Mouse (Mus musculus) gastrocnemius, adult 8-10 months (tissue): Measurements from ENCODE around the gene Trappc3. TPM values are rescaled to one million over a fixed set of nuclear protein-coding genes. Genes with fewer than 3 reads are reported as not detected.

Source experiments
- DNase-seq, 2 experiments: peaks; one replicate each; pipeline ENCODE4 v3.0.0; 2022; ENCODE audit warnings: low spot score in 2 of 2
- total RNA-seq, 4 experiments: library from RNA; stranded (reverse); gene quantifications; 2 replicates each; pipeline ENCODE4 v1.2.4; 2022

Gene Trappc3
- total RNA-seq, 4 experiments from 2014 or later = 19.7 to 23.2 (median 22.3) TPM

DNA sequence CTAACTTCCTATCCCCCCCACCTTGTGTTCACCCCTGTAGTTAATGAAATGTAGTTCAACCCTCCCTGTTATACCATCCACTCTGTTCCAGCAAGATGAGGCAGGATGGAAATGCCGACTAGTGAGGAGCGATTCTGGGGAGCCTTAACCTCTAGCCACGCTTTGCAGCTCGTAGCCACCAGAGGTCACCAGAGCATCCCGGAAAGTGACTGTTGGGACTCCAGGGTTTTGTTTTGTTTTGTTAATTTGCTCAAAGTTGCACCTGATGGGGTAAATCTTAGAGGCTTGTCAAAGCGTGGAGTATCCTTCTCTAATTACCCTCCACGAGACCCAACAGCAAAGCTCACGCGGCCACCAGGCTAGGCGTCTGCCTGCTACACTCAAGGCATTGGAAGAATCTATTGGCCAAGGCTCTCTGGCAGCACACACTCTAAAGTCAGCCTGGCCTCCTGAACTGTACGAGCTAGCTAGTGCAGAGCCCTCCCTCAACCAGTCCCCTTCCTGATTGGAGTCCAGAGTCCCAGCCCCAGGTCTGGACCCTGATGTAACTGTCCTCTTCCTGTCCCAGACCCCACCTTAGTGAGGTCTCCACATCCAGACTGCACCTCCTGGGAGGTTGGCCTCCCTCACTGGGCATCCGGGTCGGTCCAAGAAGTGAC, 15.9 kb downstream of the Trappc3 start:
- peak in 1 of 2 experiments; percentile 33 for DNase-seq

DNA sequence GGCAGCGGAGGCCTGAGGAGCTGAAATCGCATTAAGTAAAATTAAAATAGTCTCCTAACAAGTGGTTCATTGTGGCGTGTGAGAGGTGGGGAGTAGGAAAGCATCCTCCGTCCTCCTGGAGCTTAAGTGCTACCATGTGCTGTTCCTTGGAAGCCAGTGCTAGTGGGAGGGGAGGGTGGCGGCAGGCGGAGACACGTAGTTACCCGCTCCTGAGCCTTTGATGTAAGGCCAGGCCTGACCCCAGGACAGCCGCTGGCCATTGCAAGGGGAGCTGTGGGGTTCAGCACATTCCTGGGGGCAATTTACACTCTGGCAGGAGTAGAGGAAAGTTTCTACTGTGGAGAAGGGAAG, 16.4 kb downstream of the Trappc3 start:
- DNase-seq = no peak

DNA sequence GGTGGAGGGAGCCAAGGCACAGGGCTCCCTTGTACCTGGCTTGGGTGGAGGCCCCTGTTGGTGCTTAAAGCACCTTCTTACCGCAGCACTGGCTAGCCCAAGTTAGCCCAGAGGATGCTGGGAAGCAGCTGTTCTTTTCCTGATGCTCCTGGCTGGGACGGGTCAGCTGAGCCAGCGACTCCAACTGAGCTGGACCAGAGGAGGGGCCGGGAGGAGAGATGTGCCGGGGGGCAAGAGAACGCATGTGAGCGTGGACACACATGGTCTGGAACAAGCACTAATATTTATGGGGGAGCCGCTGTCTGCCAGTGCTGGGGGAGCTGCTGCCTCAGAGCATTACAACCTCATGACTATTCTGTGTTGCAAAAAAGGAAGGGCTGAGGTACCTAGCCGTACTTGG, 16.8 kb downstream of the Trappc3 start:
- DNase-seq = no peak

DNA sequence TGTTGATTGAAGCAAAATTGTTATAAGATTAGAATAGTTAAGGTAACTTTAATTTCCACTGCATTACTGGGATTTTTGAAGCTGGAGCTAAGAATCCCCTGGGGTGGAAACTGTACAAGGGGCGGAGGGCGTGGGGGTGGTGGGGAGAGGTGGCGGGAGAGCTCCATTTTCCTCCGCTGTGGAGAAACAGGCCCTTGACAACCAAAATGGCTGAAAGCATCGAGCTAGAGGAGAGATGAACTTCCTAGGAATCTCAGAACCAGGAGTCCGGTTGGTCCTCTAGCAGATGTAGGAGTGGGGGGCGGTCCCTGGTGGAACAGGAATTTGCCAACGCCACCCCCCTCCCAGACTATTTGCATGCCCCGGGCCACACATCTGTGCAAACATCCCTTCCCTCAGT, 19.6 kb downstream of the Trappc3 start:
- no peak for DNase-seq

DNA sequence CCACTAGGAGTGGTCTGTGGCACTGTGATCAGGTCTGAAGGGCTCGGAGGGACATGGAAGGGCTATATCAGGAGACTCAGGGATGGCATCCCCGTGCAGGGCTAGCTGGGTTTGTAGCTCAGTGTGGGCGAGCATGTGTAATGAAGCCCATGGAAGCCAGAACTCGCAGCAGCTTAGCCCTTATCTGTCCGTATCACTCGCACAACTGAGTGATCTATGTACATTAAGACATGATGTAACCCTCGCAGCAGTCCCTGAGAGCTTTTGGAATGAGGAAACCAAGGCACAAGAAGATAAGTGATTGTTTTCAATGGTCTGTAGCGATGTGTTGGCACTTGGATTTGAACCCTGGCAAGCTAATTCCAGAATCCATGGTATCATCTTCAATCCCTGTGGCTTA, 21.5 kb downstream of the Trappc3 start:
- no peak for DNase-seq

DNA sequence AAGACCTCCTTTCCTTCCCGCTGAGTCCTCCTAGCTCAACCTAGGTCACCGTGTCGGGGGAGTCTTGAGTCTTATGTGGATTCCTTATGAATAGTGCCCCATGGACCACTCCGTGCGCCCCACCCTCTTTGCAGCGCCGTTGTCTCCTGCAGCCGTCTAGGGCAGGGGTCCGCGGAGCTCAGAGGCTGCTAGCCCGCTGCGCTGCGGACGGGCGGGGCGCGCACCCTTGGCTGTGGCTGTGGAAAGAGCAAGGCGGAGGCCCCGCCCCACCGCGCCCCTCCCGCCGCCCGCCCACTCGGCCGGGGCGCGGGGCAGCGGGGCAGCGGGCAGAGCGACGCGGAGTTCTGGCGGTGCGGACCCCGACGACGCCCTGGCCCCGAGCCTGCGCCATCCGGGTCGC, 24.4 kb downstream of the Trappc3 start, which contains the start of gene Col8a2:
Gene Col8a2, plus strand, starts transcription at position 302 of the 400 bp plus-strand sequence.
- DNase-seq = no peak

DNA sequence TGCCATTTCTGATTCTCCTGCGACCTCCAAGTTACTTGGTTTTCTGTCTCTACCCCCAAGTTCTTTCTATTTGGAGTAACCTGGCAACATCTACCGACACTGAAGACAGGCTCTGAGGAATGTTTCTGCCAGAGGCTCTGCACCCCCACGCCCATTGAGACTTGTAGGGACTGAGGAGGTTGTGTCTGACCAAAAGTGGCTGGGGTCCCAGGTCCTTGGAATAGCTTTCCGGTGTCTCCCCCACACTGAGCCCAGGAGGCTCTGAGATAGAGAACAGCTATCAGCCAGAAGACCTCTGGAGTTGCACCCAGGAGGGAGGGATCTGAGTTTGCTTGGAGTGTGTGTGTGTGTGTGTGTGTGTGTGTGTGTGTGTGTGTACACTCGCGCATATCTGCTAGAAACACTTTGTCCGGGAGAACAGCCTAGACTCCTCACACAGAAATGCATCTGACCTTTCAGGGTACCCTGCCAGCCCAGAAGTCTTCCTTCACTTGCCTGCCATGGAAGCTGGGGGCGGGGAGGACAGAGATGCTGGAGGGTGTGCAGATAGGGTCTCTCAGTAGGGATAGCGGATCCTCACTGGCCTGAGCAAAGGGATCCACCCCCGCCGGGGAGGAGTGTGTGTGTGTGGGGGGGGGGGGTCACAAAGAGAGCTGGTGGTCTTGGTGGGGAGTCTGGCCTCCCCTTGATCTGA, 25.3 kb downstream of the Trappc3 start:
- DNase-seq = no peak

DNA sequence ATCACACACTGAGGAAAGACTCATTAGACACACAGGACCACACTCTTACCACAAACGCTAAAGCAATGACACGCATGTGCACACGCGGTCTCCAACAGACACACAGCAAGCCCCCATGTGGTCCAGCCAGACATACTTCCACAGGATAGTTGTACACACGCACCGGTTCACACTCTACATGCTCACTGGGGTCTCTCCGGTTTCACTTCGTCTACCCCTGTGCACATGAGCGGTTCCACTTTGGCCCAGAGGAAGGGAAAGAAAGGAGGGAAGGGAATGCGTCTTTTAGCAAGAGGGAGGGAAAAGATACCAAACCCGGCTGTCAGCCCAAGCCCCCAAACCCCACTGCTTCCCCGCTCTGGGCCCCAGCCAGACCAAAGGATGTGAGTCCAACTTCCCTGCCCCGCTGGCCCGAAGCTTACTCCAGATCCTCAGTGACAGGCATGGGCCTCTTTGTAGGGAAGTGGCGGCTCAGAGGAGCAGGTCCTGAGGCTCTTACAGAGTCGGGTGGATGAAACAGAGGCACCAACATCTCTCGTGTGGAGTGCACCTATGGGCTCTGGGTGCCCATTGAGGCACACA, 26.1 kb downstream of the Trappc3 start:
- no peak for DNase-seq

DNA sequence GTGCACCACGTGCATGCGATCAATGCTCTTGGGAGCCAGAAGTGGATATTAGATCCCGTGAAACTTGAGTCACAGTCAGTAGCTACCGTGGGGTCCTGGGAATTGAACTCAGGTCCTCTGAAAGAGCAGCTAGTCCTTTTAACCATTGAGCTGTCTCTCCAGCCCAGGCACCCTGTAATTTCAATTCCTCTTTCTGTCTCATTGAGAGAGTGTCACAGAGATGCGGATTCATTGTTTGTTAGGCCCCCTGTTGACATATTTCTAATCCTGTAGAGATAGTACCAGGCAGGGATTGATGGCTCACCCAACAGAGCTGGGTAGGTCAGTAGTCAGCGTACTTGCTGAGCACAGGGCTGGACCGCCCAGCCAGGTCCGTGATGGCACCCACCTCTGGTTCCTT, 28.2 kb downstream of the Trappc3 start:
- no peak for DNase-seq

DNA sequence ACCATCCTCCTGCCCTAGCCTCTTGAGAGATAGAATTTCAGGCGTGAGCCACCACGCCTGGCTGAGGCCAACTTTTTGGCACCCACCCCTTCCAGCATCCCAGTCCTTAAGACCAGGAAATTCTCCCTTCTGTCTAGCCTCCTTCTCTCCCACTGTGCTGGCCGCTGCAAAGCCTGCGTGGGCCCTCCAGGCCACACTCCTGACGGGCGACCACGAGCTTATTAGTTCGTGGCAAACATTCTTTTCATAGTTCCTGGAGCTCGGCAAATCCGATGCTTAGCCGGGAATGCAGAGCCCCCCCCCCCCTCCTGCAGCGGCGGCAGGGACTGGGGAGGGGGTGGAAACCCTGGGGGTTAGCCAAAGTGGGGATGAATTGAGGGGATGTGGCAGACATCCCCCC, 29.1 kb downstream of the Trappc3 start:
- DNase-seq = no peak

DNA sequence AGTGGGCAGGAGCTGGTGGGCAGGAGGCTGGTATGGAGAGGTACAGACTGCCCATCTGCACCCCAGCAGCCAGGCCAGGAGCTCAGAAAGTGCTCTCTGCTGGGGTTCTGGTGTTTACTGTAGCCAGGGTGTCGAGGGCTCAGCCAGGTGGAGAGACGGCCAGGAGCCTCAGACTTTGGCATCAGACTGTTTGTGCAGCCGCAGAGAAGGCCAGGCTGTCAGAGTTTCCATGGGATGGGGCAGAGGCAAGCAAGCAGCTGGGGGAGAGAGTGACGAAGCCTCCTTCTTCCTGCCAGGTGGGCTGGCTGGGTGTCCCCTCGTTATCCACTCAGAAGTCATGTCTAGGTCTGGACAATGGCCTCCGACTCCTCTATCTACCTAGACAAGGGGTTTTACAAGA, 33.0 kb downstream of the Trappc3 start:
- DNase-seq = no peak

DNA sequence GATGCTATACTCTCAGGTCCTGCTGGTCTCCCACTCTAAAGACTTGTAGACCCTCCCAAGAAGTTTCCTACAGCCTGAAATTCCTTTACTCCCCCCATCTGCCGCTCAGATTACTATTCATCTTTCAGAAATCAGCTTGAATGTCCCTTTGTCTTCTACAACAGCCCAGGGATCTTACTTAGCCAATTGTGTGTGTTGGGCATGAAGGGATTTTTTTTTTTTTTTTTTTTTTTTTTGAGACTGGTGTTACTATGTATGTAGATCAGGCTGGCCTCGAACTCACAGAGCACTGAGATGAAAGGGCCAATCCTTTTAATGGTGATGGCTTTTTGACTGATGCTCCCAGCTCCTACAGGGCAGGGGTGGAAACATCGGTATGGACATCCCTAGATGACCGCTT, 33.8 kb downstream of the Trappc3 start:
- DNase-seq = no peak

DNA sequence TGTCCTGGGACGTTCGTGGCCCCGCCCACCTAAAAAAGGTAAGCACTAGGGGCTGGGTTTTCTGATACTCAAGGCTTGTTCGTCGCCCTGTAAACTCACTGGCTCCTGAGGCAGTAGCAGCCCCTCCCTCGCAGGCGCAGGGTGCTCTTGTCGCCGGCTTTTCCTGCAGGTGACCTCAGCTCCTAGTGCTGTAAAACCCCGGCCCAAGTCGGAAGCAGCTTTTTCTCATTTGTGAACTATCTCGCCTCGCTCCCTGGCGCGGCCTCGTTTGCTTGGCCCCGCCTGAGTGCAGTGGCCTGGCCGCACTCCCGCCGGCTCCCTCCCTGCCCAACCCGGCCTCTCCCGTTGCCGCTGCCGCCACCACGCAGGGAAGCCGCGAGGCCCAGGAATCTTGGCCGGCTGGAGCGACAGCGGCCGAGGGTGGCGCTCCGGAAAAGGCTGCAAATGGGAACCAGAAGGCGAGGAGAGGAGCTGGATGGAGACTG, 34.5 kb downstream of the Trappc3 start:
- DNase-seq = peak; percentile 54 to 68

DNA sequence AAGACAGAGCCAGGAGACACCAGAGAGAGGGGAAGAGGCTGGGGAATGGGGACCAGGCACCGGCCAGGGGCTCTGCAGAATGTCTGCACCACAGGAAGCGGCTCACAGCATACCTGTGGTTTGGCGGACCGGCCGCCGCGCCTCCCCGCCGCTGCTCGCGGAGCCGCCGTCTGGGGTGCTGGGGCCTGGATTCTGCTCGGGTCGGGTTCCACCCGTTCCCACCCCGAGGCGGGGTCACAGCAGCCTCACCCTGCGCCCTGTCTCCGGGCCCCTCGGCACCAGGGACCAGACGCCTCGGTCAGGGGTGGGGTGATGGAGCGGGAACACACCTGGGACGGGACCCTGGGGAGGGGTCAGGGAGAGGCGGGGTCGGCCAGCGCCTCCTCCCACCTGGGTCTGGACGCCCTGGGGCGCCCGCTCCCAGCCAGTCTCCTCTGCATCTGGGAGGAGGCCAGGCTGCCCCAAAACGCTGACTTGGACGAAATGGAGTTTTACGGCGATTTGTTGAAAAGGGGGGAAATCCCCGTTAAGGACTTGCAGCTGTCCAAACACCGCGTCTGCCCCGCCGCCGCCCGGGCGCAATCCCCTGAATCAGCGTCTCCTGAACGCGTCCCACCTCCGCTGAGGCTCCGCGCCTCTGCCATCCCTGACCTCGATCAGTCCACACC, 38.9 kb downstream of the Trappc3 start:
- no peak for DNase-seq

DNA sequence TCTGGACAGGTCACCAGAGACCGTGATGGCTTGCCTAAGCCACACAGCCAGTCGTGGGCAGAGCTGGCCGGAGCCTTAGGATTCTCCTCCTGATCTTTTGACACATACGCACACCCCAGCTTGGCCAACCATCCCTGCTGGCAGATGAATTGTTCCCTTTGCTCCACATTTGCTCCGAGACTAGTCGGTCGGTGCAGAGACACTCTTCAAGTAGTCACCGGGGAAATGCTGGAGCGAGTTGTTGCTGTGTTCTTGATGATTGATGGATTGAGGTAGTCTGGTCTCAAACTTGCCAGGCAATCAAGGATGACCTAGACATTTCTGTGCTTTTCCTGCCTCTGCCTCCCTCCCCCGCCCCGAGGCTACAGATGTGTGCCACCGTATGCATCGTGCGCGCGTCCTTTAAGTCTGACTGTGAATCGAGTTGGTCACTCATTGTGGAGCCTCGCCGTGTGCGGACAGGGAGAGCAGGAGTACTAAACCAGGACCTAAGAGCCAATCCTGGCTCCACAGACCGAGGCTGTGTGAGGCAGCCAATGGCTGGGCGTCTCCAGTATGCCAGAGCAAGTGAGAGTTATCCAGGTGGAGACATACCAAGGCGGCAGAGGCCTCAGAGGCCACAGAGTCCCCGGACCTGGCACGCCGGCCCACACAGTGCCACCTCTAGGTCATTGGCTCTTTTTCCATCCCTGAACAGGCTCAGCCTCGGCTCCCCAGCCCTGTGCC, 39.6 kb downstream of the Trappc3 start:
- DNase-seq = no peak

DNA sequence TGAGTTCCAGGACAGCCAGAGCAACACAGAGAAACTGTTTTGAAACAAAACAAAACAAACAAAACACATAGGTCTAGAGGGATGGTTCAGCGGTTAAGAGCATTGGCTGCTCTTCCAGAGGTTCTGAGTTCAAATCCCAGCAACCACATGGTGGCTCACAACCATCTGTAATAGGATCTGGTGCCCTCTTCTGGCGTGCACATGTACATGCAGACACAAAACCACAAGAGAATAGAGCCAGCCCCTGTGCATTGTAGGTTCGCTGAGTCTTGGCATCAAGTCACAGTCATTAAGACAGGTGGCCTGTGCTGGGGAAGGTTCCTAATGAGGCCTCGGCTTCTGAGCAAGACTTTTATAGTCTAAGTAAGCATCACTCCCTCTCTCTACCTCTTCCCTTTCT, 41.8 kb downstream of the Trappc3 start:
- no peak for DNase-seq

DNA sequence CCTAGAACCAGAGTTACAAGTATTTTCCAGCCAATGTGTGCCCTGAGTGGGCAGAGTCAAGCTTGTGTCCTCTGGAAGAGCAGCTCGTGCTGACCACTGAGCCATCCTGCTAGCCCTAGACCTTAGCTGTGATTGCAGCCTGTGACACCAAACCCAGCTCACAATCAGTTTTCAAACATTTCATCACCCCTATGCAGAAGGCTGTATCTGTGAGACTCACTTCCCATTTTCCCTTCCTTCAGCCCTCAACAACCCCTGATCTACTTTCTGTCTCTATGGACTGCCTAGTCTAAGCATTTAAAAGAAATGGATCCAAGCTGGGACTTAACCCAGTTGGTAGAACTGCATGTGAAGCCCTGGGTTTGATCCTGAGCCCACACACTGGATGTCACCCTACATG, 43.3 kb downstream of the Trappc3 start:
- DNase-seq = no peak

DNA sequence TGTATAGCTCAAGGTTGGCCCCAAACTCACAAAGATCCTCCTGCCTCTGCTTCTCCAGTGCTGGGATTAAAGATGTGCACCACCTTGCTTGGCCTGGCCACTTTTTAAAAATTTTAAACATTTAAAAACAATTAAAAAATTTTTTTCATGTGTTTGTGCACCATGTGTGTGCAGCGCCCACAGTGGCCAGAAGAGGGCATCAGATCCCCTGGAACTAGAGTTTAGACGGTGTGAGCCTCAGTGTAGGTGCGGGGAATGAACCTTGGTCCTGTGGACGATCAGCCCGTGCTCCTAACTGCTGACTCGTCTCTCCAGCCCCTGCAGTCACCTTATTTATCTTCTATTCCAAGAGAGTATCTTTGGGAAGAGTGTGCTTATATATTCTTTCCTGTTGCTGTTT, 43.9 kb downstream of the Trappc3 start:
- DNase-seq = no peak

DNA sequence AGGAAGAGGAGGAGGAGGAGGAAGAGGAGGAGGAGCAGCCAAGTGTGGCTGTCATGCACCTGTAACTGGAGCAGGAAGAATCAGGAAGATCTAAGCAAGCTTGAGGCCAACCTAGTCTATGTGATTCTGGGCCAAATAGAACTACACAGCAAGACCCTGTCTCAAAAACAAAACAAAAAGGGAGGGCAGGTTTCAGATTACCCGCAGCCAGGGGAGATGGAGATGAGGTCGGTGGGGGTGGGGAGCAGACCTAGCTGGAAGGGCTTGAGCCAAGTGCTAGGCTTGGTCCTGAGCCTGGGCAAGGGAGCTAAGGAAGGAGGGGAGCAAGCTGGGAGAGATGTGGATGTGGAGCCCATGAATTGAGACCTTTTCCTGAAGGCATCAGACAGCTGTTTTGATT, 44.7 kb downstream of the Trappc3 start:
- no peak for DNase-seq

DNA sequence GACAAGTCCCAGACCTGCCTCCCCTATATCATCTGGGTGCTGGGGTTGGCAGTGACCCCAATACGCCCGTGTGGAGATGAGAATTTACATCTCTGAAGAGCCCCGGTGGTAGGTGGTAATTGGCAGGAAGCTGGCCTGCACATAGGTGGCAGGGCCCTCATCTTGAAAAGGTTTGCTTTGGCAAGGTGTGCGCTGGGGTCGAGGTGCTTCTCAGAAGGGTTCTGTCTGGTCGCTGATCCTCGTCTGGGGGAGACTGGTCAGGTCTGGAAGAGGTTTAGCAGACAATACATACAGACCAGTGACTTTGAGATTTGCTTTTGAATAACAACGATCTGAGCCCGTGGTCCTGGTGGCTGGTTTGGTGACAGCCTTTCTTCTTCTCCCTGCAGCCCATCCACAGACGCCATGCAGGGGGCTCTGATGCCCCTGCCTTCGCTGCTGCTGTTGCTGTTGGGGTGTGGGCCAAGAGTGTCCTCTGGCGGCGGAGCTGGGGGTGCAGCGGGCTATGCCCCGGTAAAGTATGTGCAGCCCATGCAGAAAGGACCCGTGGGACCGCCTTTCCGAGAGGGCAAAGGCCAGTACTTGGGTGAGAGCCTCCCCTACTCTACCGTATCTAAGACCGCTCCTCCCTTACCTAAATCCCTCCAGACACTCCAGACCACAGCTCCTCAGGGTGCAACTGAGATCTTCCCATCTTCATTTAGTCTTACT, 47.2 kb downstream of the Trappc3 start:
- DNase-seq = no peak

DNA sequence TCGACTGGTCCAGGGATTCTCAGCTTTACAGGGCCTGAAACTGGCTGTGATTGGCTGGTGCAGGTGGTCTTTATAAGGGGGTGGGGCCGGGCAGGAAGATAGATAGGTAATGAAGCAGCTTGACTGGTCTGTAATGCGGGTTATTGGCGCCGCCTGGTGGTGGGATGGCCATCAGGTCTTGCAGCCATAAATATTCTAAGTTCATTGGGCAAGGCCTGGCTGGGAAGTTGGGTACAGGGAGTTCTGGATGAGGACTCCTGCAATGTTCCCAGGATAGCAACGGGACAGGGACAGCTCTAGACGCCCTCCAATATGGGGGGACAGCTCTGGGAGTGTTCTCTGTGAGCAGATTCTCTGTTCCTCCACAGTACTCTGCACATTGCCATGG, 47.8 kb downstream of the Trappc3 start:
- peak; percentile 88 to 91 for DNase-seq
